Mouse (Mus musculus) testis, adult 2 months (tissue): ENCODE data around the gene 4930452B06Rik.

Experiments
- CTCF ChIP-seq: fragments of 200-500 bp; IDR thresholded peaks from 2 replicates; pipeline ENCODE4 v1.5.1; 2012; ENCODE audit warnings: low read depth, mild to moderate bottlenecking, inconsistent platforms, low read length, moderate library complexity; ENCODE audit not compliant: control insufficient read depth, insufficient read depth, insufficient replicate concordance
- POLR2A ChIP-seq: fragments of 200-500 bp; IDR thresholded peaks from 2 replicates; pipeline ENCODE4 v1.6.1; 2012; ENCODE audit warnings: low read depth, mild to moderate bottlenecking, inconsistent platforms, low read length, moderate library complexity; ENCODE audit not compliant: control insufficient read depth

- TF ChIP-seq CTCF (no peak), POLR2A (no peak)
Observed at GRCm38 (mm10) chr14:8464401-8465154, 201.5 kb downstream of the 4930452B06Rik start.
